Mouse (Mus musculus): Measurements from ENCODE around the gene Dnah2. TPM values are rescaled to one million over a fixed set of nuclear protein-coding genes. Genes with fewer than 3 reads are reported as not detected.

The Dnah2 gene
- total RNA-seq, 2 experiments from 2014 or later = 0.10 to 0.30 TPM

GRCm38 (mm10) chr11:69463996-69464395 lies 84.9 kb downstream of the Dnah2 start:
- no peak for DNase-seq

GRCm38 (mm10) chr11:69461568-69461967 lies 87.3 kb downstream of the Dnah2 start:
- no peak for DNase-seq

- DNase-seq = no peak
Observed at GRCm38 (mm10) chr11:69459883-69460282, 89.0 kb downstream of the Dnah2 start.

- DNase-seq = peak; percentile 29 to 63
Observed at GRCm38 (mm10) chr11:69457006-69457579, 91.8 kb downstream of the Dnah2 start.

- DNase-seq = peak; percentile 16 to 18
Observed at GRCm38 (mm10) chr11:69452114-69452867, 96.6 kb downstream of the Dnah2 start.

- no peak for DNase-seq
Observed at GRCm38 (mm10) chr11:69447299-69447698, 101.6 kb downstream of the Dnah2 start.

- peak; percentile 32 to 48 for DNase-seq
Observed at GRCm38 (mm10) chr11:69443328-69443727, 105.6 kb downstream of the Dnah2 start.

- no peak for DNase-seq
Observed at GRCm38 (mm10) chr11:69437291-69437690, 111.6 kb downstream of the Dnah2 start.

GRCm38 (mm10) chr11:69433189-69433588 lies 115.7 kb downstream of the Dnah2 start:
- no peak for DNase-seq

- no peak for DNase-seq
Observed at GRCm38 (mm10) chr11:69432640-69432982, 116.3 kb downstream of the Dnah2 start.

- DNase-seq = peak; percentile 69 to 82
Observed at GRCm38 (mm10) chr11:69431829-69432639, 116.9 kb downstream of the Dnah2 start.

GRCm38 (mm10) chr11:69430631-69431030 lies 118.3 kb downstream of the Dnah2 start:
- DNase-seq = no peak

GRCm38 (mm10) chr11:69429313-69429712 lies 119.6 kb downstream of the Dnah2 start:
- DNase-seq = peak in 1 of 2 experiments; percentile 44

- DNase-seq = peak in 1 of 2 experiments; percentile 77
Observed at GRCm38 (mm10) chr11:69428751-69429150, 120.2 kb downstream of the Dnah2 start.

GRCm38 (mm10) chr11:69426246-69426645 lies 122.7 kb downstream of the Dnah2 start:
- no peak for DNase-seq

- DNase-seq = no peak
Observed at GRCm38 (mm10) chr11:69423885-69424284, 125.0 kb downstream of the Dnah2 start.

GRCm38 (mm10) chr11:69422842-69423241 lies 126.1 kb downstream of the Dnah2 start:
- DNase-seq = no peak

GRCm38 (mm10) chr11:69421131-69421977 lies 127.6 kb downstream of the Dnah2 start:
- no peak for DNase-seq

GRCm38 (mm10) chr11:69420554-69421000 lies 128.3 kb downstream of the Dnah2 start:
- no peak for DNase-seq

GRCm38 (mm10) chr11:69419813-69420553 lies 128.9 kb downstream of the Dnah2 start:
- DNase-seq = peak; percentile 70 to 81

- no peak for DNase-seq
Observed at GRCm38 (mm10) chr11:69419443-69419812, 129.5 kb downstream of the Dnah2 start.

Data from adrenal gland, postnatal 36 days (tissue).